Mouse (Mus musculus) liver, adult 2 months (tissue): Measurements from ENCODE around the gene Ntm.

Experiments used
- CTCF ChIP-seq: fragments of 200-500 bp; IDR thresholded peaks from 2 replicates; pipeline ENCODE4 v1.5.1; 2011; ENCODE audit warnings: low read depth, low read length, control low read depth
- POLR2A ChIP-seq: fragments of 200-500 bp; IDR thresholded peaks from 2 replicates; pipeline ENCODE4 v1.6.1; 2011; ENCODE audit warnings: low read length, control low read depth; ENCODE audit not compliant: insufficient read depth; ENCODE audit errors: extremely low read depth

- TF ChIP-seq POLR2A (no peak), CTCF (no peak)
Observed at GRCm38 (mm10) chr9:29761952-29762586, 200.9 kb downstream of the Ntm start.
